Mouse (Mus musculus) MEL (cell line): ENCODE results near the gene Myl6b. TPM values are rescaled to one million over a fixed set of nuclear protein-coding genes. Genes with fewer than 3 reads are reported as not detected.
A peak's percentile ranks its signal among the peaks of the same experiment; 100 is the strongest.

Experiments used
- DNase-seq: peaks from one replicate; pipeline ENCODE4 v3.0.0; 2011; ENCODE audit warnings: low read depth, low spot score
- H3K27ac ChIP-seq: 2 replicates; pipeline ENCODE4 v1.5.1; 2012; ENCODE audit warnings: low read depth, mild to moderate bottlenecking, control low read depth, low read length, moderate library complexity; ENCODE audit not compliant: control insufficient read depth
- H3K27me3 ChIP-seq, 2 experiments: fragments of 150-350 bp in 1 of 2; sonication (generic) in 1 of 2; 2 replicates each; pipeline ENCODE4 v1.6.1; 2012; ENCODE audit warnings: low read length in 2 of 2, mild to moderate bottlenecking in 2 of 2, improper control_type of control experiment in 1 of 2, moderate library complexity in 1 of 2; ENCODE audit not compliant: insufficient read depth in 2 of 2, control insufficient read depth in 1 of 2
- H3K36me3 ChIP-seq, 2 experiments: 2 replicates each; pipeline ENCODE4 v1.6.1; 2012 to 2014; ENCODE audit warnings: low read length in 2 of 2, improper control_type of control experiment in 1 of 2, inconsistent platforms in 1 of 2, mild to moderate bottlenecking in 1 of 2; ENCODE audit not compliant: insufficient read depth in 2 of 2, control insufficient read depth in 1 of 2
- H3K4me1 ChIP-seq, 2 experiments: fragments of 150-350 bp in 1 of 2; sonication (generic) in 1 of 2; 2 replicates each; pipeline ENCODE4 v1.6.1; 2012; ENCODE audit warnings: low read length in 2 of 2, improper control_type of control experiment in 1 of 2, mild to moderate bottlenecking in 1 of 2; ENCODE audit not compliant: insufficient read depth in 2 of 2, control insufficient read depth in 1 of 2
- H3K4me3 ChIP-seq, 2 experiments: fragments of 150-350 bp in 1 of 2; sonication (generic) in 1 of 2; 2 replicates each; pipeline ENCODE4 v1.5.1; 2012; ENCODE audit warnings: low read depth in 2 of 2, low read length in 2 of 2, mild to moderate bottlenecking in 2 of 2, moderate library complexity in 2 of 2, control low read depth in 1 of 2, improper control_type of control experiment in 1 of 2; ENCODE audit not compliant: control insufficient read depth in 1 of 2, insufficient read depth in 1 of 2
- H3K79me2 ChIP-seq: 2 replicates; pipeline ENCODE4 v1.6.1; 2012; ENCODE audit warnings: mild to moderate bottlenecking, low read length, moderate library complexity; ENCODE audit not compliant: control insufficient read depth, poor library complexity, insufficient read depth
- H3K9ac ChIP-seq: 2 replicates; pipeline ENCODE4 v1.6.1; 2012; ENCODE audit warnings: low read depth, mild to moderate bottlenecking, control low read depth, low read length, moderate library complexity; ENCODE audit not compliant: control insufficient read depth, poor library complexity, severe bottlenecking
- H3K9me3 ChIP-seq: fragments of 150-350 bp; sonication (generic); replicated peaks from 2 replicates; pipeline ENCODE4 v1.6.1; 2012; ENCODE audit warnings: mild to moderate bottlenecking, low read length, improper control_type of control experiment, moderate library complexity; ENCODE audit not compliant: insufficient read depth
- BHLHE40 ChIP-seq: IDR thresholded peaks from 2 replicates; pipeline ENCODE4 v1.6.1; 2012; ENCODE audit warnings: low read depth, mild to moderate bottlenecking, inconsistent platforms, low read length, improper control_type of control experiment, borderline replicate concordance
- CHD2 ChIP-seq: IDR thresholded peaks from 2 replicates; pipeline ENCODE4 v1.6.1; 2011; ENCODE audit warnings: low read length, improper control_type of control experiment
- CTCF ChIP-seq, 3 experiments: IDR thresholded peaks in 2 of 3; conservative IDR thresholded peaks in 1 of 3; 2 replicates each; pipeline ENCODE4 v1.5.1; 2011 to 2012; ENCODE audit warnings: low read length in 3 of 3, low read depth in 2 of 3, mild to moderate bottlenecking in 2 of 3, improper control_type of control experiment in 1 of 3, inconsistent platforms in 1 of 3, mixed read lengths in 1 of 3, moderate library complexity in 1 of 3; ENCODE audit not compliant: control insufficient read depth in 1 of 3, insufficient read depth in 1 of 3, poor library complexity in 1 of 3, severe bottlenecking in 1 of 3
- E2F4 ChIP-seq: IDR thresholded peaks from 2 replicates; pipeline ENCODE4 v1.6.1; 2011; ENCODE audit warnings: low read depth, low read length, improper control_type of control experiment, borderline replicate concordance
- ELF1 ChIP-seq: IDR thresholded peaks from 2 replicates; pipeline ENCODE4 v1.6.1; 2014; ENCODE audit warnings: low read depth, mild to moderate bottlenecking, inconsistent platforms, low read length, improper control_type of control experiment, moderate library complexity
- EP300 ChIP-seq, 2 experiments: IDR thresholded peaks; 2 replicates each; pipeline ENCODE4 v1.6.1; 2011; ENCODE audit warnings: improper control_type of control experiment in 2 of 2, low read length in 2 of 2, low read depth in 1 of 2, mild to moderate bottlenecking in 1 of 2
- GABPA ChIP-seq: IDR thresholded peaks from 2 replicates; pipeline ENCODE4 v1.6.1; 2012; ENCODE audit warnings: low read depth, mild to moderate bottlenecking, inconsistent platforms, low read length, improper control_type of control experiment, moderate library complexity
- HCFC1 ChIP-seq: IDR thresholded peaks from 2 replicates; pipeline ENCODE4 v1.6.1; 2012; ENCODE audit warnings: low read depth, mild to moderate bottlenecking, inconsistent platforms, low read length, improper control_type of control experiment, moderate library complexity
- JUND ChIP-seq: IDR thresholded peaks from 2 replicates; pipeline ENCODE4 v1.6.1; 2011; ENCODE audit warnings: low read depth, mild to moderate bottlenecking, improper control_type of control experiment, low read length
- KAT2A ChIP-seq: conservative IDR thresholded peaks from 2 replicates; pipeline ENCODE4 v1.6.1; 2012; ENCODE audit warnings: low read depth, low read length, improper control_type of control experiment, inconsistent platforms
- MAFK ChIP-seq: IDR thresholded peaks from 2 replicates; pipeline ENCODE4 v1.6.1; 2011; ENCODE audit warnings: low read depth, mild to moderate bottlenecking, low read length, improper control_type of control experiment, borderline replicate concordance
- MAX ChIP-seq: IDR thresholded peaks from 2 replicates; pipeline ENCODE4 v1.6.1; 2011; ENCODE audit warnings: low read length, improper control_type of control experiment
- MAZ ChIP-seq: IDR thresholded peaks from 2 replicates; pipeline ENCODE4 v1.6.1; 2012; ENCODE audit warnings: low read depth, mild to moderate bottlenecking, inconsistent platforms, low read length, improper control_type of control experiment
- MEF2A ChIP-seq: IDR thresholded peaks from 2 replicates; pipeline ENCODE4 v1.6.1; 2014; ENCODE audit warnings: low read depth, mild to moderate bottlenecking, inconsistent platforms, low read length, improper control_type of control experiment; ENCODE audit not compliant: poor library complexity, insufficient replicate concordance, severe bottlenecking; ENCODE audit errors: extremely low read depth
- MXI1 ChIP-seq: IDR thresholded peaks from 2 replicates; pipeline ENCODE4 v1.6.1; 2011; ENCODE audit warnings: mild to moderate bottlenecking, low read depth, low read length, improper control_type of control experiment
- MYB ChIP-seq: IDR thresholded peaks from 2 replicates; pipeline ENCODE4 v1.6.1; 2011; ENCODE audit warnings: mild to moderate bottlenecking, low read depth, low read length, improper control_type of control experiment
- MYC ChIP-seq: IDR thresholded peaks from 2 replicates; pipeline ENCODE4 v1.6.1; 2011; ENCODE audit warnings: low read depth, mild to moderate bottlenecking, low read length, improper control_type of control experiment, moderate library complexity
- NRF1 ChIP-seq: IDR thresholded peaks from 2 replicates; pipeline ENCODE4 v1.6.1; 2014; ENCODE audit warnings: low read depth, mild to moderate bottlenecking, inconsistent platforms, low read length, improper control_type of control experiment, moderate library complexity; ENCODE audit not compliant: poor library complexity, insufficient read depth, severe bottlenecking
- POLR2A ChIP-seq, 2 experiments: IDR thresholded peaks; 2 replicates each; pipeline ENCODE4 v1.6.1; 2011 to 2012; ENCODE audit warnings: low read length in 2 of 2, mild to moderate bottlenecking in 2 of 2, control low read depth in 1 of 2, improper control_type of control experiment in 1 of 2, low read depth in 1 of 2, moderate library complexity in 1 of 2; ENCODE audit not compliant: control insufficient read depth in 1 of 2, insufficient read depth in 1 of 2, poor library complexity in 1 of 2
- POLR2AphosphoS2 ChIP-seq: IDR thresholded peaks from 2 replicates; pipeline ENCODE4 v1.6.1; 2011; ENCODE audit warnings: low read length, improper control_type of control experiment
- POLR2AphosphoS5 ChIP-seq: IDR thresholded peaks from 2 replicates; pipeline ENCODE4 v1.6.1; 2012; ENCODE audit warnings: low read depth, borderline replicate concordance, mild to moderate bottlenecking, inconsistent platforms, low read length, moderate library complexity, mixed read lengths
- RAD21 ChIP-seq: IDR thresholded peaks from 2 replicates; pipeline ENCODE4 v1.6.1; 2011; ENCODE audit warnings: mild to moderate bottlenecking, low read depth, low read length, improper control_type of control experiment
- RCOR1 ChIP-seq: IDR thresholded peaks from 2 replicates; pipeline ENCODE4 v1.6.1; 2012; ENCODE audit warnings: low read depth, mild to moderate bottlenecking, inconsistent platforms, low read length, improper control_type of control experiment
- SIN3A ChIP-seq: IDR thresholded peaks from 2 replicates; pipeline ENCODE4 v1.6.1; 2012; ENCODE audit warnings: low read length, improper control_type of control experiment, inconsistent platforms
- SMC3 ChIP-seq: IDR thresholded peaks from 2 replicates; pipeline ENCODE4 v1.6.1; 2011; ENCODE audit warnings: low read depth, low read length, improper control_type of control experiment
- TAL1 ChIP-seq: IDR thresholded peaks from 2 replicates; pipeline ENCODE4 v1.6.1; 2012; ENCODE audit warnings: mild to moderate bottlenecking, inconsistent platforms, low read length, moderate library complexity, mixed read lengths
- TBP ChIP-seq: IDR thresholded peaks from 2 replicates; pipeline ENCODE4 v1.8.0; 2011; ENCODE audit warnings: low read depth, low read length, improper control_type of control experiment
- TCF12 ChIP-seq: IDR thresholded peaks from 2 replicates; pipeline ENCODE4 v1.6.1; 2014; ENCODE audit warnings: low read depth, mild to moderate bottlenecking, inconsistent platforms, low read length, improper control_type of control experiment, moderate library complexity
- USF2 ChIP-seq, 2 experiments: IDR thresholded peaks; 2 replicates each; pipeline ENCODE4 v1.6.1; 2011 to 2012; ENCODE audit warnings: improper control_type of control experiment in 2 of 2, low read length in 2 of 2, borderline replicate concordance in 1 of 2, inconsistent platforms in 1 of 2, low read depth in 1 of 2, mild to moderate bottlenecking in 1 of 2; ENCODE audit not compliant: insufficient read depth in 1 of 2
- ZC3H11A ChIP-seq: IDR thresholded peaks from 2 replicates; pipeline ENCODE4 v1.6.1; 2012; ENCODE audit warnings: low read depth, mild to moderate bottlenecking, inconsistent platforms, low read length, improper control_type of control experiment
- ZKSCAN1 ChIP-seq: IDR thresholded peaks from 2 replicates; pipeline ENCODE4 v1.6.1; 2012; ENCODE audit warnings: low read depth, mild to moderate bottlenecking, inconsistent platforms, low read length, improper control_type of control experiment, moderate library complexity
- ZMIZ1 ChIP-seq: IDR thresholded peaks from 2 replicates; pipeline ENCODE4 v1.6.1; 2012; ENCODE audit warnings: low read depth, mild to moderate bottlenecking, inconsistent platforms, low read length, improper control_type of control experiment, moderate library complexity
- ZNF384 ChIP-seq: IDR thresholded peaks from 2 replicates; pipeline ENCODE4 v1.6.1; 2012; ENCODE audit warnings: low read depth, mild to moderate bottlenecking, inconsistent platforms, low read length, improper control_type of control experiment
- polyA plus RNA-seq, 2 experiments: library from polyadenylated mRNA; stranded (reverse) in 1 of 2; unstranded in 1 of 2; fragments of >175 nt in 1 of 2; fragments of >200 nt in 1 of 2; gene quantifications; 2 replicates each; pipeline versions ENCODE4 v1.2.1 to v1.2.4; 2012; ENCODE audit warnings: low replicate concordance in 2 of 2, low read depth in 1 of 2; ENCODE audit not compliant: insufficient read length in 2 of 2, insufficient read depth in 1 of 2, missing spikeins in 1 of 2
- total RNA-seq: library from RNA; depleted of rRNA; stranded (reverse); fragments of 300-350 nt; gene quantifications from 2 replicates; pipeline ENCODE4 v1.2.3, GENCODE M21; 2012

The Myl6b gene
- total and polyA plus RNA-seq, 3 experiments: 1.8 to 18.8 TPM; not detected in 1

GRCm38 (mm10) chr10:128498590-128498989 lies at the start of gene Myl6b (continued):
- TF ChIP-seq NRF1: peak; percentile 64
- peak; percentile 67 for TF ChIP-seq CHD2
- no peak for TF ChIP-seq RAD21

- H3K9ac ChIP-seq: peak within 1 kb of the TSS; percentile 100
- no peaks in the 10 kb centered on the region for H3K27me3 ChIP-seq
- peak within 1 kb of the TSS; percentile 75 to 96 for H3K4me3 ChIP-seq
- H3K27ac ChIP-seq: peak within 1 kb of the TSS; percentile 97
- peaks cover 18% of the 10 kb centered on the region for H3K79me2 ChIP-seq
- H3K4me1 ChIP-seq: peaks cover 0 to 16% of the 10 kb centered on the region in 2 experiments; a peak in 2 of 4 replicates
- peak; percentile 99 for DNase-seq
- no peaks in the 10 kb centered on the region for H3K9me3 ChIP-seq
- H3K36me3 ChIP-seq: peaks cover 0 to 8% of the 10 kb centered on the region in 2 experiments; a peak in 2 of 4 replicates
- TF ChIP-seq RCOR1 (peak; percentile 51; the same call in 1 of the 2 replicates), MAX (peak; percentile 60; the same call in 1 of the 2 replicates), CHD2 (peak; percentile 89), E2F4 (no peak), KAT2A (peak; percentile 89), MXI1 (peak; percentile 92), EP300 (IDR thresholded peaks at IDR 0.05; ENCODE audit: low read depth in 1 of 2, low read length in 2 of 2) (peak in 1 of 2 experiments; percentile 58; a peak in 2 of 4 replicates), MYC (peak; percentile 80), TCF12 (peak; percentile 70; the same call in 1 of the 2 replicates), SIN3A (peak; percentile 98), TAL1 (no peak), BHLHE40 (peak; percentile 24; the same call in 1 of the 2 replicates), ZNF384 (peak; percentile 80), POLR2A (IDR thresholded peaks at IDR 0.05; ENCODE audit: control insufficient read depth in 1 of 2, insufficient read depth in 1 of 2, low read depth in 1 of 2, low read length in 2 of 2, poor library complexity in 1 of 2) (peak; percentile 81 to 96), GABPA (no peak), SMC3 (peak; percentile 28), HCFC1 (peak; percentile 99), CTCF (IDR thresholded peaks at IDR 0.05 in 2 of 3, conservative IDR thresholded peaks at IDR 0.05 in 1 of 3; ENCODE audit: control insufficient read depth in 1 of 3, insufficient read depth in 1 of 3, low read depth in 2 of 3, low read length in 3 of 3, poor library complexity in 1 of 3, severe bottlenecking in 1 of 3) (peak in 2 of 3 experiments; percentile 31 to 49; a peak in 4 of 6 replicates), USF2 (IDR thresholded peaks at IDR 0.05; ENCODE audit: borderline replicate concordance in 1 of 2, insufficient read depth in 1 of 2, low read depth in 1 of 2, low read length in 2 of 2) (no peak), TBP (peak; percentile 56), JUND (no peak), MYB (peak; percentile 77), MAZ (peak; percentile 77; the same call in 1 of the 2 replicates), ZMIZ1 (peak; percentile 98; the same call in 1 of the 2 replicates), MAFK (no peak; the same call in 1 of the 2 replicates), ELF1 (peak; percentile 100), ZKSCAN1 (no peak), POLR2AphosphoS2 (peak; percentile 100), MEF2A (no peak), POLR2AphosphoS5 (no peak), RAD21 (no peak), ZC3H11A (no peak)
These were observed 49.0 kb upstream of the Myl6b start, which contains the start of gene Zc3h10 for GRCm38 (mm10) chr10:128547361-128548032. Gene Zc3h10 (minus strand): TSS chr10:128547774.
